Mouse (Mus musculus) embryo, embryonic 9.5 days (tissue): ENCODE results near the gene Vmn1r206.
"Not testable (repeated sequence)": the region's sequence is repeated elsewhere in the genome, so short reads cannot be mapped to it uniquely, and the experiment has no call there.

Experiments
- DNase-seq: peaks from one replicate; pipeline ENCODE4 v3.0.0-alpha.2; 2017; ENCODE audit errors: extremely low spot score

Vmn1r206 gene

GRCm38 (mm10) chr13:22624151-22624550, at the start of gene Vmn1r206:
Gene Vmn1r206 (minus strand): TSS chr13:22624251.
- not testable (repeated sequence) for DNase-seq

- no peak for DNase-seq
Measured at GRCm38 (mm10) chr13:22592900-22593299, 31.2 kb downstream of the Vmn1r206 start, which contains the start of gene Vmn1r205. Gene Vmn1r205 (minus strand): TSS chr13:22593000.

GRCm38 (mm10) chr13:22583336-22583735, 40.7 kb downstream of the Vmn1r206 start:
- DNase-seq: not testable (repeated sequence)

- not testable (repeated sequence) for DNase-seq
Measured at GRCm38 (mm10) chr13:22574911-22575310, 49.1 kb downstream of the Vmn1r206 start.
